ENCODE assay signal across 12 mouse cellular contexts in the genomic region with DNA sequence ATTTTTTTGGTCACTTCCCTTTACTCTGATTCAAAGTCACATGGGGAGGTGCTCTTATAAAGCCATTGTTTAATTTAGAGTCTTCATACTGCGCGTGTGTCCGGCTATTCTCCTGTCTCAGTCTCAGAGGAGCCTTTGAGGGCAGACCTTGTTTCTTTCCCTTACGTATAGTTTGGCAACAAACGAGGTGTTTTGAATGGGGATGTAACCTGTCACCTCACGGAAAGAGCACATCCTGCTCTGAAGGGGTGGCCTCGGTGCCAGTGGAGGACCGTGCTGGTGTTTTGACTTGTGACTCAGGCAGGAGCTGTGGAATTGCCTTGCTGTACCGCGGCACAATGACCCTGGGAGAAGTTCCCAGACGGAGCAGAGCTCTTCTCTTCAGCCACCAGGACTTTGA.
A peak's percentile ranks its signal among the peaks of the same experiment; 100 is the strongest.
DNase-seq lines count a peak whose midpoint lies in the region; ATAC-seq lines count a peak whose summit lies in the region.
"Had no signal": no experiment of that assay in that cellular context is flagged by ENCODE, and none has a peak within 500 bp of the region (broad histone marks: within the 10 kb centered on the region; RNA-seq: fewer than 3 reads in every experiment).

No protein-coding gene starts in this region.

- H3K4me2 ChIP-seq in limb, embryonic 15.5 days: no peak overlapping the region
- H3K4me2 ChIP-seq in intestine, embryonic 16.5 days (ENCODE audit: low read depth, low read length): no peak overlapping the region
- no peak overlapping the region for H3K4me2 ChIP-seq in hindbrain, embryonic 11.5 days (replicated peaks; ENCODE audit: low read depth, low read length)
- H3K4me2 ChIP-seq: liver, embryonic 15.5 days; stomach, embryonic 15.5 days had no signal

- no peak overlapping the region for H3K9ac ChIP-seq in limb, embryonic 15.5 days
- H3K9ac ChIP-seq in intestine, embryonic 16.5 days (ENCODE audit: low read depth, low read length): no peak overlapping the region
- no peak overlapping the region for H3K9ac ChIP-seq in hindbrain, embryonic 11.5 days (ENCODE audit: low read depth, low read length)
- H3K9ac ChIP-seq: liver, embryonic 15.5 days; stomach, embryonic 15.5 days had no signal

- no peak overlapping the region for H3K27ac ChIP-seq in limb, embryonic 15.5 days
- H3K27ac ChIP-seq in limb, embryonic 10.5 days: no peak overlapping the region
- H3K27ac ChIP-seq in intestine, embryonic 16.5 days (ENCODE audit: low read length): no peak overlapping the region
- no peak overlapping the region for H3K27ac ChIP-seq in hindbrain, embryonic 11.5 days (ENCODE audit: low read depth, low read length)
- H3K27ac ChIP-seq: liver, embryonic 15.5 days; stomach, embryonic 15.5 days had no signal

- no peaks in the 10 kb centered on the region for H3K4me1 ChIP-seq in limb, embryonic 15.5 days
- H3K4me1 ChIP-seq in limb, embryonic 10.5 days: peaks cover 4% of the 10 kb centered on the region; the same call in 1 of the 2 replicates
- no peaks in the 10 kb centered on the region for H3K4me1 ChIP-seq in intestine, embryonic 16.5 days (ENCODE audit: control insufficient read depth, insufficient read depth, low read length)
- H3K4me1 ChIP-seq in hindbrain, embryonic 11.5 days (replicated peaks; ENCODE audit: control insufficient read depth, insufficient read depth, low read length): no peaks in the 10 kb centered on the region
- H3K4me1 ChIP-seq: liver, embryonic 15.5 days; stomach, embryonic 15.5 days had no signal

- WGBS in limb, embryonic 15.5 days: 63% methylated on average over 11 of the region's 11 CpGs
- WGBS in limb, embryonic 10.5 days: 73% methylated on average over 11 of the region's 11 CpGs
- WGBS in intestine, embryonic 16.5 days: 67% methylated on average over 11 of the region's 11 CpGs
- WGBS in hindbrain, embryonic 11.5 days: 82% methylated on average over 11 of the region's 11 CpGs

- no peaks in the 10 kb centered on the region for H3K36me3 ChIP-seq in limb, embryonic 15.5 days
- no peaks in the 10 kb centered on the region for H3K36me3 ChIP-seq in limb, embryonic 10.5 days
- H3K36me3 ChIP-seq in intestine, embryonic 16.5 days (ENCODE audit: control insufficient read depth, insufficient read depth, low read length): no peaks in the 10 kb centered on the region
- H3K36me3 ChIP-seq in hindbrain, embryonic 11.5 days (ENCODE audit: control insufficient read depth, insufficient read depth, low read length): no peaks in the 10 kb centered on the region
- H3K36me3 ChIP-seq: liver, embryonic 15.5 days; stomach, embryonic 15.5 days had no signal

- DNase-seq in limb, embryonic 10.5 days (ENCODE audit: low spot score): no peak
- peak; percentile 9 for DNase-seq in lung, postnatal 25 days (ENCODE audit: low spot score)
- no peak for DNase-seq in hindbrain, embryonic 11.5 days (ENCODE audit: low spot score)
- DNase-seq in thymus, postnatal 14 days: no peak
- no peak for DNase-seq in layer of hippocampus, adult 9-10 months (ENCODE audit: low spot score)
- DNase-seq: cerebellum, postnatal 36 days had no signal

- peak; percentile 24; the same call in 1 of the 2 replicates for ATAC-seq in limb, embryonic 15.5 days (ENCODE audit: insufficient number of reproducible peaks, low FRiP score, low TSS enrichment, low read depth)
- ATAC-seq in granulocyte monocyte progenitor cell, adult 5-6 weeks (replicated peaks; ENCODE audit: poor library complexity, severe bottlenecking): peak; percentile 9; the same call in 1 of the 2 replicates
- peak; percentile 28; the same call in 1 of the 2 replicates for ATAC-seq in intestine, embryonic 16.5 days
- ATAC-seq in hindbrain, embryonic 11.5 days (ENCODE audit: low FRiP score): no peak
- ATAC-seq: activated CD4-positive, CD25-positive, alpha-beta regulatory T cell, adult 4 months had no signal

- no peak overlapping the region for H3K4me3 ChIP-seq in limb, embryonic 15.5 days
- no peak overlapping the region for H3K4me3 ChIP-seq in limb, embryonic 10.5 days
- no peak overlapping the region for H3K4me3 ChIP-seq in intestine, embryonic 16.5 days (ENCODE audit: low read length)
- no peak overlapping the region for H3K4me3 ChIP-seq in hindbrain, embryonic 11.5 days (ENCODE audit: low read depth, low read length)
- H3K4me3 ChIP-seq: liver, embryonic 15.5 days; stomach, embryonic 15.5 days had no signal

- H3K9me3 ChIP-seq in limb, embryonic 15.5 days: no peaks in the 10 kb centered on the region
- H3K9me3 ChIP-seq in limb, embryonic 10.5 days (replicated peaks): no peaks in the 10 kb centered on the region
- 0 out of 2 replicates have a peak, but pooled peaks cover 2% of the 10 kb centered on the region for H3K9me3 ChIP-seq in intestine, embryonic 16.5 days (ENCODE audit: control insufficient read depth, low read length)
- no peaks in the 10 kb centered on the region for H3K9me3 ChIP-seq in hindbrain, embryonic 11.5 days (ENCODE audit: control insufficient read depth, low read length)
- H3K9me3 ChIP-seq: liver, embryonic 15.5 days; stomach, embryonic 15.5 days had no signal

- no peaks in the 10 kb centered on the region for H3K27me3 ChIP-seq in limb, embryonic 15.5 days
- H3K27me3 ChIP-seq in limb, embryonic 10.5 days (ENCODE audit: low read depth, poor library complexity, severe bottlenecking): no peaks in the 10 kb centered on the region
- H3K27me3 ChIP-seq in intestine, embryonic 16.5 days (replicated peaks; ENCODE audit: control insufficient read depth, insufficient read depth, low read length): no peaks in the 10 kb centered on the region
- no peaks in the 10 kb centered on the region for H3K27me3 ChIP-seq in hindbrain, embryonic 11.5 days (ENCODE audit: control insufficient read depth, insufficient read depth, low read length)
- H3K27me3 ChIP-seq: liver, embryonic 15.5 days; stomach, embryonic 15.5 days had no signal
